Mouse (Mus musculus): ENCODE measurements around the gene P2rx6.

- TF ChIP-seq GATA1 (IDR thresholded peaks at IDR 0.05; ENCODE audit: borderline replicate concordance, low read length), result no peak
- no peak for TF ChIP-seq CTCF (IDR thresholded peaks at IDR 0.05; ENCODE audit: low read depth, low read length)
Measured at GRCm38 (mm10) chr16:17564771-17565170, 3.1 kb downstream of the P2rx6 start.
